Mouse (Mus musculus) heart, postnatal 36 days (tissue): Measurements from ENCODE around the gene Gm14322. TPM values are rescaled to one million over a fixed set of nuclear protein-coding genes. Genes with fewer than 3 reads are reported as not detected.
"Not testable (repeated sequence)": the region's sequence is repeated elsewhere in the genome, so short reads cannot be mapped to it uniquely, and the experiment has no call there.

ENCODE experiments used
- DNase-seq, 2 experiments: peaks; one replicate each; pipeline ENCODE4 v3.0.0; 2021 to 2022
- intact Hi-C: fragments of 180-260 bp; cut with DNase I; formaldehyde crosslinking; loops from one replicate; pipeline ENCODE4 v1.15.1; 2025
- total RNA-seq, 2 experiments: library from RNA; stranded (reverse); gene quantifications; 2 replicates each; pipeline ENCODE4 v1.2.3; 2021

The Gm14322 gene
- 10 to 100 TPM; 18.9 to 19.7 TPM for total RNA-seq

- intact Hi-C loops, result not testable (repeated sequence)
- peak; percentile 38 to 72 for DNase-seq
Measured at GRCm38 (mm10) chr2:177758941-177759558, at the start of gene Gm14322. TSS of gene Gm14322 (plus strand) at chr2:177759288.

- intact Hi-C loops, DNase-seq: not testable (repeated sequence)
Measured at GRCm38 (mm10) chr2:177741487-177741886, 17.6 kb upstream of the Gm14322 start.

- intact Hi-C loops, DNase-seq: not testable (repeated sequence)
Measured at GRCm38 (mm10) chr2:177787351-177787750, 28.3 kb downstream of the Gm14322 start.

- DNase-seq, intact Hi-C loops: not testable (repeated sequence)
Measured at GRCm38 (mm10) chr2:177806170-177806569, 47.1 kb downstream of the Gm14322 start.

Other genes starting within 250 kb of the Gm14322 start
- gene Gm14406, start 181.1 kb upstream of the Gm14322 start, total RNA-seq, result under 1 TPM in 1 of 2 experiments, not detected in 1; 0.84 TPM
- 10 to 100 TPM; 75.3 to 88.1 TPM for gene Gm14325, start 81.0 kb downstream of the Gm14322 start, total RNA-seq
- gene Gm14327, start 137.8 kb downstream of the Gm14322 start, total RNA-seq, result 10 to 100 TPM; 41.4 to 50.0 TPM
- gene Zfp972, start 166.3 kb downstream of the Gm14322 start, total RNA-seq, result under 1 TPM in 1 of 2 experiments, not detected in 1; 0.78 TPM
- gene Gm14326, start 198.0 kb downstream of the Gm14322 start, total RNA-seq, result 10 to 100 TPM; 38.3 to 40.4 TPM